Mouse (Mus musculus): ENCODE results near the gene Sh3bp5.
"Not testable (repeated sequence)": the region's sequence is repeated elsewhere in the genome, so short reads cannot be mapped to it uniquely, and the experiment has no call there.

The Sh3bp5 gene

DNA sequence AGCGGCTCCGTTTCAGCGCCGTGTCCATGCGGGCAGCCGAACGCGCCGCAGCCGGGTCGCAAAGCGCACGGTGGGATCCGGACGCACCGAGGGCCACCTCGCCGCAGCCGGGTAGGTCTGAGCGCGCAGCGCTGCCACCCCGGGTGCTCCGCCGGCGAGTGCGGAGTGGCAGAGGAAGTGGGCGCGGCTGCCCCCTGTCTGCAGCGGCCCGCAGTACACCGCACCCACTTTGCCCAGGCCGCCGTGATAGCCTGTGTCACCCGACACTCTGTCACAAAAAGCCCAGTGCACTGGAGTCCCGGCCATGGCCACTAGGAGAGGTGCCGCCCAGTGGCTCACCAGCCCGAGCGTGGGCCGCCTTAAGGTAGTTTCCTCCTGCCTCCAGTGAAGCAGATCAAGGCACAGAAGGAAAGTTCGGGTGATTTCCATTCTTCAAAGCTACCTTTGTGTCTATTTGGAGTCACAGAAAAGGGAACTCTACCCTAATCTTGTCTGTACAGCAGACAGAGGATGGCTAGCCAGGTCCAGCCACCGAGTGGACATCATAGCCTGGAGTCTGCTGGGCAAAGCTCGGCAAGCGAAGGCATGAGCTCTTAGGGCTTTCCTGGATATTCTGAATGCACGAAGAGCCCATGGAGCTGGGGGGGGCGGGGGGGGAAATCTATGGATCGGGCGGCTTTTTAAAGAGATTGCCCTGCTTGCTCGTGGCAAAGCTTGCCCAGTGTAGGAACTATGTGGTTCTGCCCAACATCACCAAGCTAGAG, at the start of gene Sh3bp5:
TSS of gene Sh3bp5 (minus strand) at position 149 of the 764 bp plus-strand sequence.
- peak; percentile 93 for DNase-seq (ENCODE audit: low spot score)

DNA sequence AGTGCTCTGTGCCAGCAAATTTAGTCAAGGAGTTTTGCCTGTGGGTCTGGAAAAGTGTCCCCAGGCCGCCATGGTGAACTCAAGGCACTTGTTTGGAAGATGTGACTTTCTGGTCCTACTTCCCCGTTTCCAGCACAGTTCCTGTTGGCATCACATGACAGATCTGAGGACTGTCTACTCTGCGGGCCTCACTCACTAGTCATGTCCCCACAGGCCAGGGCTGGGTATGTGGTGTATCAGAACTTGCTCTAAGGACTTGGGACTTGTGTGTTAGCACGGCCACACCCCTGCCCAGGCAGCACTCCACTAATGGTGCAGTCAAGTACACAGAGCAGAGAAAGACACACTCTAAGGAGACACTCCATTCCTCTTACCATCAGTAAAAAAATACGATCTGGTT, 46.5 kb upstream of the Sh3bp5 start:
- no peak for DNase-seq (ENCODE audit: low spot score)

DNA sequence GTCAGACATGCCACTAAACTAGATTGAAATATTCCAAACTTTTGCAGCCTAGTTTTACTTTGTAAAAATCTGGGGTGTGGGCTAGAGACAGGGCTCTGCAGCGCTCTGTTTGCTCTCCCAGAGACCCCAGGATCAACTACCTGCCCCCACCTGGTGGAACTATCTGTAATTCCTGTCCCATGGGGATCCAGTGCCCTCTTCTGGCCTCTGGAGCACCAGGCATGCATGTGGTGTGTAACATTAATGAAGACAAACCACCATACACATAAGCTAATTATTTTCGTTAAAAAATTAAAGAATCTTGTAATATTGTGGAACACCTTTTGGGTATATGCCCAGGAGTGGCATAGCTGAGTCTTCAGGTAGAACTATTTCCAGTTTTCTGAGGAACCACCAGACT, 37.4 kb upstream of the Sh3bp5 start:
- no peak for DNase-seq (ENCODE audit: low spot score)

DNA sequence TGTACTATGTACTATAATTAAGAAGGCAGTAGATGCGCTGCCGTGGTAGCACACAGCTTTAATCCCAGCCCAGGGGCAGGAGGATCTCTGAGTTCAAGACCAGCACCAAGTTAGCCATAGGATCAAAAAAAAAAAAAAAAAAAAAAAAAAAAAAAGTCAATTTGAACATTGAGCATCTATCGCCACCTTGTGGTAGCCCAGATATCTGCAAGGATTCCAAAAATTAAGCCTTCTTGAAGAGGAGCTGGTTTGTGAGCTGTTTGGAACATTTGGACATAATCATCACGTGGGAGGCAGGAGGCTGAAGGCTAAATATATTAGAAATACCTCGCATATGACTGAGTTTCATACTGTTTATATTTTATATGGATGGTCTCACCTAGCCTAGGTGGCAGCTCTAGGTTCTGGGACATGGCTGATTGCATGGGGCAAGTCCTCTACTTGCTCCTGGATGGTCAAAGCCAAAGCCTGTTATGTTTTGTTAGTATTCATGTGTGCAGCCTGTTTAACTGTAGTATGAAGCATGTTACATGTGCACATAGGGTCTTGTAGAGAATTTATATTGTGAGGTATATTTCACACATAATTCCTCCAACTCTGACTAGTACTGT, 36.7 kb upstream of the Sh3bp5 start:
- peak; percentile 59 for DNase-seq (ENCODE audit: low spot score)

DNA sequence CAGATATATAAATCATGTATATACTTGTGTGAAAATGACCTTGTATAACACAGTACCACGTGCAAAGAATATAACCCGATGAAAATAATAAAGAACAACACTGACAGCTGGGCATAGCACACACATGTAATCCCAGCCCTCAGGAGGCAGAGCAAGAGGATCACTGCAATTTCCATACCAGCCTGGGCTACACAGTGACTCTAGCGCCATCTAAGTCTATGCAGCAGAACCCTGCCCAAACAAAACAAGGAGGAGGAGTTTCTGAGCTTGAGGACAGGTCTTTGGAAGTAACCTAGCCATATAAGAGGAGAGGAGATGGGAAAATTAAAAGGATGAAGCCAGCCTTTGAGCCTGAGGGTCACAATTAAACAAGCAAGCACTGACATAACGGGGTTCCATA, 33.8 kb upstream of the Sh3bp5 start:
- no peak for DNase-seq (ENCODE audit: low spot score)

DNA sequence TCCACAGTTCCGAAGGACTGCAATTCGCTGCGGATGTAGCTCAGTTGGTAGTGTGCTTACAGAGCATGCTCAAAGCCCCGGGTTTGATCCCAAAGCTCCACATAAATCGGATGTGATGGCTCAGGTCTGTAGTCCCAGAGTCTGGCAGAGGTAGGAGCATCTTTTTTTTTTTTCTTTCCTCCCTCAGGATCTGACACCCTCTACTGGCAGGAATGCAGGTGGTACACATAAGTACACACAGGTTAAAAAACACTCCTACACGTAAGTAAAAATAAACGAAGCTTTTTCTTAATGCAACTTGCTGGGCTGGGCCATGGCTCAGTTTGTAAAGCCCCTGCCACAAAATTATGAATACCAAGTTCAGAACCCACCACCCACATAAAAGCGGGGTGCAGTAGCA, 28.3 kb upstream of the Sh3bp5 start:
- DNase-seq (ENCODE audit: low spot score), result no peak

DNA sequence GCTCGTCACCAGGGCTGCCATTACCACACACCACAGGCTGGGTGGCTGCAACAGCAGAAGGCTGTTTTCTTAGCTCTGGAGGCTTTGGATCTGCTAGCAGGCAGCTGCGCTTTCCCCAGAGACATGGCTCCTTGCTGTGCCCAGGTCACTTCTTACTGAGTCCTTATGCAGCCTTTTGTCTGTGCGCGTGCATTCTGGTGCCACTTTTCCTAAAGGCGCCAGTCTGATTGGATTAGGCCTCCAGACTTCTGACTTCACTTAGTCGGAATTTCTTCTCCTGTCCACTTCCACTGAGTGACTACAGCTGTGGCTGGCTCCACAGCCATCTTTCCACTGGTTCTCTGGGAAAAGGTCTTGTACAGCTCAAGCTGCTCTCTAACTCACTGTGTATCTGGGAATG, 27.0 kb upstream of the Sh3bp5 start:
- DNase-seq (ENCODE audit: low spot score), result peak; percentile 31

DNA sequence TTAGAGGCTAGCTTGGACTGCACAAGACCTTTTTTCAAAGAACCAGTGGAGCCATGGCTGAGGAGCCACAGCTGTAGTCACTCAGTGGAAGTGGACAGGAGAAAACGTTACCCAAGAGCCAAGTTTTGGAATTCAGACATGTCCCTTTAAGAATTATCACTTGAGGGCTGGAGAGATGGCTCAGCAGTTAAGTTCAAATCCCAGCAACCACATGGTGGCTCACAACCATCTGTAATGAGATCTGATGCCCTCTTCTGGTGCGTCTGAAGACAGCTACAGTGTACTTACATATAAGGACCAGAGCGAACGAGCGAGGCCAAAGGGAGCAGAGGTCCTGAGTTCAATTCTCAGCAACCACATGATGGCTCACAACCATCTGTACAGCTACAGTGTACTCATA, 26.3 kb upstream of the Sh3bp5 start:
- DNase-seq (ENCODE audit: low spot score), result not testable (repeated sequence)

DNA sequence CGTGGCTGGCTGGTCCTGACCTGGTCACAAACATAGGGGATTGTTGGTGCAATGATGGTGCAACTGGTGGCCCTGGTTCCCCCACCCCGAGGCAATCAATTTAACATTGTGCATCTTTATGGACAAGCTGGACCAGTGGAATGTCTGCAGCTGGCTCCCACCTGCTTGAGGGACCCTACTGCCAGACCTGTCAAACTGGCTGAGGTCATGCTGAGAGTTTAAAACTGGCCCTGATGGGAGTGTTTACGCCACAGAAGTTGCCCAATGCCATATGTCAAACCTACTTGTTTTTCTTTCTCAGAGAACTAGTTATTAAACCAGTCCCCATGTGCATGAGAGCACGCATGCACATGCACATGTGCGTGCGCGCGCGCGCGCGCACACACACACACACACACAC, 22.1 kb upstream of the Sh3bp5 start:
- DNase-seq (ENCODE audit: low spot score), result no peak

DNA sequence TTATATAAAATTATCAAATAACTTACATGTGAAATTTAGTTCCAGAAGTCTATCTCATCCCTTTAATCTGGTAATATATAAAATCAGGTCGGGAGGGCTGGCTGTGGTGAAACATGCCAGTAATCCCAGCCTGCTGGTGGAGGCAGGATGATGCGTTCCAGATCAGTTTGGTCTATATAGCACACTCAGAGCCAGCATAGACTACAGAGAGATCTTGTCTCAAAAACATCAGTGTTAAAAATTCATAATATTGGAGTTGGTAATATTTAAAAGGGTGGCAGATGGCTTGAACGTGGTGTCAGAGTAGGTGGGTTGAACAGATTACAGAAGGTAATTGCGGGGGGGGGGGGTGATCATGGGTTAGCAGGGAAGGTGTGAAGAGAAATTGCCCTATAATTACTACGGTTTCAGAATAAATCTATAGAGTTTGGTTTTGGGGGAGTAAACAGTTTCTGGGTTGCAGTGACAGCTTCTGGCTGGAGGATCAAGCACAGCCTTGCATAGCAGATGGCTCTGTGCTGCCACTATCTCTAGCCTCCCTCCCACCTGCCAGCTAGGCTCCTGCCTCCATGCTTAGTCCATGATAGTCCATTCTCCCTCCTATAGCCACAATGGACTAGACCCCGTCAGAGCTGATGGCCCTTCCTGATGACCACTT, 20.3 kb upstream of the Sh3bp5 start:
- DNase-seq (ENCODE audit: low spot score), result no peak

DNA sequence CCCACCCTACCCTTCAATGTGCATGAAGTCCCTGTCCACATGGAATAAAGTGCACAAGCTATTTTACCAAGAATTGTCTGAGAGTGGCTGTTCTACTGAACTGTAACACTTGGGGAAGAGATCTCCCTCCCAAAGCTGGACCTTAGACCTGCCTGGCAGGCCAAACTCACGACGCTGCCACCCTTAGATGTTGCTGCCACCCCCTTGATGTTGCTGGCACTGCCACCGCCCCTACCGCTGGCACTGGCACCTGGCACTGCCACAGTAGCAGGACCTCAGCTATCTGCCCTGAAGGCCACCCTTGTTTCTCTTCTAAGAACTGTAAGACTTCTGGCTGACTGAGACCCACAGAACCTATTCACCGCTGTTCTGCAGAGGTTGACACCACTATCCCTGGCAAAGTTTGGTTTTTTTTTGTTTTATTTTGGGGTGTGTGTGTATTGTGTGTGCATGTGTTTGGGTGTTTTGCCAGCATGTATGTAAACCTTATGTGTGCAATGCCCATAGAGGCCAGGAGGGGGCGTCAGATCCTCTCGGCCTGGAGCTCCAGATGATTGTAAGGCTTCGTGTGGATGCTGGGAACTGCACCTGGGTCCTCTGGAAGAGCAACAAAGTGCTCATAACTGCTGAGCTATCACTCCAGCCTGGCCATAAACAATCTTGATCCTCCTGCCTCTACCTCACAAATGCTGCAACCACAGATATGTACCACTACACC, 19.1 kb upstream of the Sh3bp5 start:
- no peak for DNase-seq (ENCODE audit: low spot score)

DNA sequence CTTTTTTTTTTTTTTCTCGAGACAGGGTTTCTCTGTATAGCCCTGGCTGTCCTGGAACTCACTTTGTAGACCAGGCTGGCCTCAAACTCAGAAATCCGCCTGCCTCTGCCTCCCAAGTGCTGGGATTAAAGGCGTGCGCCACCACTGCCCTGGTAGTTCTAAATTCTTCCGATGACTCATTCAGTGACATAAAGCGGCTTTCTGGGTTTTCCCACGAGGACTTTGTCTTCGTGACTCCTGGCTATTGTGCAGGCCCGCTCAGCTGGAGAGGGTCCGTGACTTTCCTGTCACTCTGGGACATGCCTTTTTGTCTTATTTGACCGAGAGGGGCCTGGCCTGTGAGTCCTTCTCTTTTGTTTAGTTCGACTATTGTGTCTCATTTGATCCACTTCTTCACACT, 18.1 kb upstream of the Sh3bp5 start:
- DNase-seq (ENCODE audit: low spot score), result not testable (repeated sequence)

DNA sequence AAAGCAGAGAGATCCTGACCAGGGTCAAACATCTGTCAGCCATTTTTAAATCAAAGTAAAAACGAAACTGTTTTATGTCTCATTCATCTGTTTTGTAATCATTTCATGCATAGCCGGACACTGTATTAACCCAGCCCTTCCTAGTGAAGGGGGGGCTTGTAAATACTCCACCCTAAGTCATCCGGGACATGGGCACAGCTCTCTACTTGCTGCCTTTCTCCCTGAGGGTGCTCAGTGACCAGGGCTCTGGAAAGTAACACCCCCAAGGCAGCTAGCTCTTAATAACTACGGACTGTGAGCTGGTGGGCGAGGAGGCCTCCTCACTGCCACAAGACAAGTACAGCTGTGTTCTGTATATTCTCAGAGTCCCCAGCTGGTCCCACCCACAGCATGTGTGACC, 13.1 kb upstream of the Sh3bp5 start:
- DNase-seq (ENCODE audit: low spot score), result peak; percentile 34

DNA sequence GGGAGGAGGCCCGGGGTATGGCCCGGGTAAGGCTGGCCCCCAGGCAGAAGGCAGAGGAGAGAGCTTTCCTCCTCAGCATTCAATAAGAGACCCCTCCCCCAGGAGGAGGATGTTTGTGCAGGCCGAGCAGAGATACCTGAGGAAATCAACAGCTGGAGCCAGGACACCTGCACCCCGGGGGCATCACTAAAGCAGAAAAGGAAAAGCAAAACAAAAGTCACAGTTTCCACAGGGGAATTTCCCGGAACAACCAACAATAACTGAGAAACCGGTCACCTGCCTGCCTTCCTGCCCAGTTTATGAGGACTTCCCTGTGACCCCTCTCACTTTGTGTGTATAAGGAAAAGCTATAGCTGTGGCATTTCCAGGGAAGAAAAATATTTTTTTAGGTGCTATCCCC, 7.7 kb upstream of the Sh3bp5 start:
- no peak for DNase-seq (ENCODE audit: low spot score)

DNA sequence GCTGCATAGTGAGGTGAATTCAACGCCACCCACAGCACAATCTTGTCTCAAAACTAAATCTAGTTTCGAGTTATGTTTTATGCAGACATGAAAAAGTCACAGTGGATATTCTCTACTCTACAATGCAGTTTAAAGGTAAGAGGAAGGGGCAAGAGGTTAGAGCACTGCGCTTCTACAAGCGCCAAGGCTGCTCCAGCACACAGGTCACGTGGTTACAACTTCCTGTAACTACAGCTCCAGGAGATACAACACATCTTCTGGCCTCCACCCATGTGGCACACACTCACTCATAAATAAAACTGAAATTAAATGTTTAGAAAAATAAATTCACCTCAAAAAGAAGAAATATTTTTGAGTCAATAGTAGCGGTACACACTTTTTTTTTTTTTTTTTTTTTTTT, 4.8 kb upstream of the Sh3bp5 start:
- no peak for DNase-seq (ENCODE audit: low spot score)

DNA sequence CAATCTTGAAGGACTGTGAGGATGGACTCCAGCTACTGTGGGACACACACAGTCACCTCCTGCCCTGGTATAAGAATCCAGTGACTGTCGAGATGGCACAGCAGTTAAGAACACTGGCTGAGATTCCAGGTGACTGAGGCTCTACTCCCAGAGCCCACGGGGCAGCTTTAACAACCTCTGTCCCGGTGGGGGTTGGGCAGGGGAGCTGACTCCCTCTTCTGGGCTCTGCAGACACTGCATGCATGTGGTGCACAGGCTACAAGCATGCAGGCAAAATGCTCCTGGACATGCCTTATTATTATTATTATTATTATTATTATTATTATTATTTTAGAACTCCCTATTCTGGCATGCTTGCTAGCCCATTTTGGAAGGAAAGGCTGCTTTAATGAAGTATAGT, 4.4 kb upstream of the Sh3bp5 start:
- DNase-seq (ENCODE audit: low spot score), result no peak

DNA sequence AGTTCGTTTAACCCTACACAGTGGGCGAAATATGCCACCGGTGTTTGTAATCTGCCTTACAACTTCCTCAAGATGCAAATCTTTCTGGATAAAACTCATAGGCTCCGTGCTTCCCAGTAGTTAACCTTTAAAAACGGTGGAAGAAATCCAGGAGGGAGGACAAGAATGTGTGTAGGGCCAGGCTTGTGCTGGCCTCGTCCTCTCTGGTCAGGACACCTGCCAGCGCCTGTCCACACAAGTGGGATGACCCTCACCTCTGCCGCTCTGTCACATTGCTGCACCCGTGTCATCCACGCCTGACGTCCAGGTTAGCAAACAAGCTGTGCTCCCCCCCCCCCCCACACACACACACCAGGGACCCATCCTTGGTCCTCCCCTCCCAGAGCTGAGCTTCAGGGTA, 3.4 kb upstream of the Sh3bp5 start:
- DNase-seq (ENCODE audit: low spot score), result no peak

DNA sequence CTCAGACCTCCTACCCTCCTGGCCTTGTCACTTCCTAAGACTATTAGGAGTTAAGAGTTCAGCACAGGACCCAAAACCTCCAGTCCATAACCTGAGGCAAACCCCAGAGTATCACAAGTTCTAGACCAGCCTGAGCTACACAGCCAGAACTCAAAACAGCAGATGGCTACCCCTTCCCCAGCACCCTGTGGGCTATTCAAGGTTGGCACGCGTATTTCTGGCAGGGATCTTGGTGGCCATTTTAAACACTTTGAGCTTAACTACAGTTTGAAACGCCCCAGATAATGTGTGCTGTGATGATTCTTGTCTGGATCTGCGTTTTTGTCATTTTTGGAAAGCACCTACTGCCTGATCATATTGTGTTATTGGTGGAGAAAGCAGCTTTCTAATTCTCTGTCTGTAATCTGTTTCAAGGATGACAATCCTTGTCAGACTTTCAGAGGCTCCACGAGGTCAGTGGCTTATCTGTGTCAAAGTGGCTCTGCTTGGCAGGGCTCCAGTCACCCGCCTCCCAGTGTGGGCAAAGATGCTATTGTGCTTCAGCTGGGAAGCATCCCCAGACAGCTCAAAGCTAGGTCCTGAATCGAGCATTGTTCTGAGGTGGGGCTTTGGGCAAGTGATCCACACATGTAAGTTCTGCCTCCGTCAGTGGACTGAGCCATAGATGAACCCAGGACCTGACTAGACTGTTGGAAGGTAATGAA, 2.1 kb upstream of the Sh3bp5 start:
- no peak for DNase-seq (ENCODE audit: low spot score)

DNA sequence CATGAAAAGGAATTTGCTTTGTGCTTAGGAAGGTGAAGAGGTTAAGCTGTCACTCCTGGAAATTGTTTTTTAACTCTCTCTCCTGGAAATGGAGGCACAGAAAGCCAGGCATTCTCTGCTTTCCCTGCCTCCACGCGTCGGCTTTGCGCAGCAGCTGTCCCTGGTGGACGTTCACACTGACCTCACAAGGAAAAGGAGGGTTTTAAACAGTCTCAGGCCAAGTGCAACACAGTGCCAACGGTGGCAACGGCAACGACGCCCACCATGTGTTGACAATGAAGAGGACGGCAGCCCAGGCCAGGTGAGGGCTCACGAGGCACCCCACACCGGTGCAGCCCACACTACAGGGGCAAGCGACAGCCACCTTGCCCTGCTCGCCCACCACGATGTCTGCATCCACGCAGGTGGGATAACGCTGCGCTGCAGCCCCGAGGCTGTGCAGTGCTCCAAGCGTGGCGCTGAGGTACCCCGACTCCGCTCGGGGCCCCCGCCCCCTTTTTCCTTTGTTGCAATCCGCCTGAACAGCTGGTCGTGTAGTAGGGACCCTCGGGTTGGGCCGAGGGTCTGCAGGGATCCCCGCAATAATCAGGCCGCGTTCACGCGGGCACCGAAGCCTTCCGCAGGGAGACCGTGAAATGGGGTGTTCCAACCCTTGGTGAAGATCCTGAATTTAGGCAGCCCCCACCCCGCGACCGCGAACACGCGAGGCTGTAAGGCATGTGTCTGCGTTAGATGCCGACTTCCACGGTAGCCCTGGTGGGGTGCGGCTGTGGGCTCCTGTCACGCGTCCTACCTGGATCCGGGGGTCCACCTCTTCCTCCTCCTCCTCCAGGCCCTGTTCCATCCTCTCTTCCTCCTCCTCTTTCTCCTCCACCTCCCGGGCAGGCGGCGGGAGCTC, 611 bp downstream of the Sh3bp5 start:
- no peak for DNase-seq (ENCODE audit: low spot score)

DNA sequence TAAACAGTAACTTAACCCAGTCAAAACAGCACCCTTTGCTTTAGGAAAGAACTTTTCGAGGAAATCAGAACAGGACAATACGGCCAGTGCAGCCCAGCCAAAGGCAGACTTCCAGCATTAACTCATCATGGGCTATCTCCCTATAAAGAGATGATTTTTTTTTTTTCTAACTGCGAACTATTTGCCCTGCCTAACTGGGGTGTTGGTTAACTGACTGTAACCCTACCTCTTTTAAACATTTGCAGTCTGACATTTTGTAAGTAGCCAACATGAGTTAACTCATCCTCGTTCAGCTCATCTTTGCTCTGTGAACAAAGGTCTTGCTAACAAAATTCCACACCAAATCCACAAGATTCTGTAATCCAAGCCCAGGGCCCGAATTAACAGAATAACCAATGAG, 1.5 kb downstream of the Sh3bp5 start:
- no peak for DNase-seq (ENCODE audit: low spot score)

DNA sequence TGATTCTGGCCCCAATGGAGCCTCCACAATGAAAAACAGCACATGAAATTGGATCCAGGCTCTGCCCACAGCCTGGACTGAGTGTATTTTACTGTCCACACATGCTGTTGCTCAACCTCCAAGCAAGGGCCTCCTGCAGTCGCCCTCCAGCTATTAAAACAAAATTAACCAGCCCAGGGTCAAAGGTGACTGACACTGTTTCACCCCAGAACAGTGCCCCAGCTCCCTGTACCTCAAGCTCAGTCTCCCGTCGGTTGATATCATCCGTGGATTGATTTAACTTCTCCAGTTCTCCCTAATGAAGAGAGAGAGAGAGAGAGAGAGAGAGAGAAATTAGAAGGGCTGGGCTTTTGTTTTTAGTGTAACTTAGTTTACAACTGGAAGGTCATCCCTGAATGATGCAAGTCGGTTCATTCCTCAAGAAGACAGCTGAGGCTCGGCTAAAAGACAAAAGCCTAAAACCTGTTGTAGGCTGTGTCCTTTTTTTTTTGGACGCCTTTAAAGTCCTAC, 2.0 kb downstream of the Sh3bp5 start:
- DNase-seq (ENCODE audit: low spot score), result no peak
